Mouse (Mus musculus): ENCODE results near the gene Pigx.

The Pigx gene

GRCm38 (mm10) chr16:32099638-32100150 lies at the start of gene Pigx, which contains the start of gene Cep19:
Pigx (minus strand) TSS chr16:32099740.
Cep19 (plus strand) TSS chr16:32099800.
- DNase-seq: peak; percentile 88

- DNase-seq: no peak
Observed at GRCm38 (mm10) chr16:32147589-32148207, 48.2 kb upstream of the Pigx start.

- DNase-seq: no peak
Observed at GRCm38 (mm10) chr16:32144592-32144991, 45.1 kb upstream of the Pigx start.

DNA sequence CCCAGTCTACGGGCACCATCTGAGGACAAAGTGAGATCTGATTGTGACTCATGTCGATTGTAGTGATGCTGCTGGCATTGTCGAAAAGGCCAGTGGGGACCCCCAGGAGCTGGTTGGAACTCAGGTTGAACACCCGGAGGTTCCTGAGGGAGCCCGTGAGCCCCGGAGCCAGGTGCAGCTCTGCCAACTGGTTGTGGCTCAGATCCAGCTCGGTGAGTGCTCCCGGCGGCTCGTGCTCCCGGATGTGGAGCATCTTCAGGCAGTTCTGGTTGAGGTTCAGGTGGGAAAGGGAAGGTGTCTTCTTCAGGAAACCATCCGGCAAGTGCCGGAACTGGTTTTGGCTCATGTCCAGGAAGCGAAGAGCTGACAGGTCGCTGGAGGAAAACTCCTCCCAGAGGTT lies 44.2 kb upstream of the Pigx start:
- DNase-seq: peak; percentile 34

DNA sequence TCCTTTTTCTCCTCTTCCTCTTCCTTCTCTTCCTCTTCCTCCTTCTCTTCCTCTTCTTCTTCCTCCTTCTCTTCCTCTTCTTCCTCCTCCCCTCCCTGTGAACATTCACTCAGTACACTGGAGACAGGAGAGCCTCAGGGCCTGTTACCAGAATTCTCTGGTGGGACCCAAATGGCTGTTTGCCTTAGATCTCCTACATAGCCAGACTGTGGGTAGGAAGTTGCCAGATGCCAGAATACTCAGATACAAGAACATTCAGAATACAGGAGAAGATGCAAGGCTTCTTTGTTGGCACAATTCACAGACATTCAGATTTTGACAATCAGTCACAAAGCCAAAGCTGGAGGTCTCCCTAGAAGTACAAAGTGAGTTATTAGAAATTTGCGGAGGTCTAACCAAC lies 39.4 kb upstream of the Pigx start:
- no peak for DNase-seq

DNA sequence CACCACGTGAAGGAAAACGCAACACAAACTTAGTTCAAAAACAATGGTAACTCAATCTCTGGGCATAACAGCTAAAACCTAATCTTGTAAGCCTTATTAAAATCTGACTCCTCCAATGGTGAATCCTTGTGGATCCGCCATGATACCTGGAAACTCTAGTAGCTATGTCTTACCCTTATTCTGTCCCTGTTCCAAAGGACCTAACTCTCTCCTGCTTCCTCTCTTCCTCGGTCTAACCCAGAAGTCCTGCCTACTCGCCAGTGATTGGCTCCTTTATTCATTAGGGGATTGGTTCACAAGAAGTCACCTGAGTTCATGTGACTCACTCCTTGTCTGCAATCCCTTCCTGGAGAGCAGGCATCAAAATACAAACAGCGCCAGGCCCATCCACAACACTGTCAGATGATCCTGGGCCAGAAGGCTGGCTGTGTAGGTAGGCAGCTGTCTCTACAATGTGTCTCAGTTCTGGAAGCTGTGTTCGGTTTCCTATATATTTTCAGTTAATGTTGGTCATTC lies 36.4 kb upstream of the Pigx start:
- DNase-seq: no peak

DNA sequence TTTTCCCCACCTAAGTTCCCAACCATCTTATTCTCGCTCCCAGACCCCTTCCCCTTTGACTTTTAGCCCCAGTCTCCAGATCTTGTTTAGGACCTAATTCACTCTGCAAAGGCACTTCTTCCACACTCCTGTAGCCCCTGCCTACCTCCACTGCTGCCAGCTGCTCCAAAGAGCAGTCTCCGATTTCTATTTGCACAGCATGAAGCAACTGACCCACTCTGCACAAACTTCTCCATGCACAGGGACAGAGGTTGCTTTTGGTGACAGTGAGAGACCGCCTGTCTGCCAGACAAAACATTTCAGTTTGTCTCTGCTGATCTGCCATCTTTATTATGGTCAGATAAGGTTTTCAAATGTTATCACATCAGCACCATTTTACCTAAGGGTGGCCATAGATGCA lies 33.6 kb upstream of the Pigx start:
- no peak for DNase-seq

- no peak for DNase-seq
Observed at GRCm38 (mm10) chr16:32130190-32130826, 30.8 kb upstream of the Pigx start.

GRCm38 (mm10) chr16:32129449-32130189 lies 30.1 kb upstream of the Pigx start:
- no peak for DNase-seq

DNA sequence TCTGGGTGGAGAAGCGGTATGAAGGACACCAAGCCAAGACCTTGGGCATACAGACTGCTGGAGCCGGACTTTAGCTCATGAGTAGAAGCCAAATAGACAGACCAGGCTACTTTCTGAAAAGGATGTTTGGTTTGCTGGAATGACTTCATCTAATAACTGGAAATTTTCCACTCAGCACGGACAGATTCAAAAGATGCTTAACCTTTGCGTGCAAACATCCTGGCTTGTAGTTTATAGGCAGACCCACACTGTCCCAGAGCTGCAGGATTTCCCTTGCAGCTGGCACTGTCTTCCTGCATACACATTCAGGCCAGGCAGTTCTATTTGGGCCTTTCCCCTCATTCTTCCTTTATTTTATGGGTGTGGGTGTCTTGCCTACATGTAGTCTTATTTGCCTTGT lies 27.5 kb upstream of the Pigx start:
- no peak for DNase-seq

DNA sequence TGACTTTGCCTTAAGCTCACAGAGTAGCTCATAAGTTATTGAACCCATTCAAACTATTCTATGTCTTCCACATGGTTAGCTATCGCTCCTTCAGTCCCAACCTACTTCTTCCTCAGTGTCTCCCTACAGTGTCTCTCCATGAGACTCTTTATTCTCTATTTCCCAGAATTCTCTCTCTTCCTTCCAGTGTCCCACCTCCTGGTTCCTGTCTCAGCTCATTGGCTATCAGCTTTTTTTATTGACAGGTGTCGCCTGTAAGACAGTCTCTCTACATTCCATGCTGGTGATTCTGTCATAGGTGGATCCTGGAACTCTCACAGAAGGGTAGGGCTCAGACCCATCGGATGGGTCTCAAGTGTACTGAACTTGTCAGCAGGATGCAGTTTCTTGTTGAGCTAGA lies 25.8 kb upstream of the Pigx start:
- DNase-seq: no peak

DNA sequence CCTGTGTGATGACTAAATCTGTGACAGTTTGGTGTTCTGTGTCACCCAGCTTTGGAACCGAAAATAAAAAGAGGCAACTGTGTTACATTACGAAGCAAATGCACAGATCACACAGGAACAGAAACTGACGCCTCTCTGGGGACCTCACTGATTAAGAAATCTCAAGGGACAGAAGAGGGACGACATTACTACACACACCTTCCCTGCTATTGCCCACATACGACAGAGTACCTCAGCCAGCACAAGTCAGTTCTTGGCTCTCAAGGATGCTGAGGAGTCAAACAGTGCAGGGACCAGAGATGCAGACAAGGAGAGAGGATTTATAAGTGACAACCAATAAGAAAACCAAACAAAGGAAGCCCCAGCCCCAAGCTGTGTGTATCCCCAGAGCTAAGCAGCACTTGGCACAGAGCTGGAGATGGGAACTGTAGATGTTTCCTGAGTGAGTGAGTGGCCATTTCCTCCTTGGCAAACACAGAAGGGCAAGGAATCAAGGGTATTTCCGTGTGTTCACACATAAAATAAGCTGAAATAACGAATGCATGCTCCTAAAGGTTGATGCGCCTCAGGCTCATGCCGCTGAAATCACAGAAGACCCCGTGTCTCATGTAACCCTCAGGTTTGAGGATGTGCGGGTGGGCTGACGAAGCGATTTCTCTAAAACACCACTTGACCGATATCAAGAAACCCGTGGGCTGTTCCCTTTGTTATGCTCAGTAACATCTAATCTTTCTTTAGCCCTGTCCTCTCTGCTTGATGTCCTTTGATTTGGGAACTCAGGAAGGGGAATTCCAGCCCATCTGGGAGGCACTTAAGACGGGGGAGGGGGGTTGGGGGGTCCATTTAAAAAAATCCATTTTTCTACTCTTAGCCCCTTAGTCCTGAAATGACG lies 25.1 kb upstream of the Pigx start:
- DNase-seq: no peak

DNA sequence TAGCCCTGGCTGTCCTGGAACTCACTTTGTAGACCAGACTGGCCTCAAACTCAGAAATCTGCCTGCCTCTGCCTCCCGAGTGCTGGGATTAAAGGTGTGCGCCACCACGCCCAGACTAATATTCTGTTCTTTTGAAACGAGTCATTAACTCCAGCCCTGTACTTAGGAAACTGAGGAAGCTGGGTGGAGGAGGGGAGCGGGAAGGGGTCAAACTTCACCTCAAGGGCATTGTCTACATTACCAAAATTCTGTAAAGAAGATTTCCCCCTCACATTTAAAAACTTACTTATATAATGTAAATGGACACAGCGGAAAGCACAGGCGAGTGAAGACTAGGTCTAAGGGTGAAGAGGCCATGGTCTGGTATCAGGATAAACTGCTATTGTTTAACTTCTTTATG lies 24.5 kb upstream of the Pigx start:
- no peak for DNase-seq

GRCm38 (mm10) chr16:32120454-32120853 lies 20.9 kb upstream of the Pigx start:
- no peak for DNase-seq

GRCm38 (mm10) chr16:32116186-32116585 lies 16.6 kb upstream of the Pigx start:
- DNase-seq: no peak

- no peak for DNase-seq
Observed at GRCm38 (mm10) chr16:32115781-32116180, 16.2 kb upstream of the Pigx start.

DNA sequence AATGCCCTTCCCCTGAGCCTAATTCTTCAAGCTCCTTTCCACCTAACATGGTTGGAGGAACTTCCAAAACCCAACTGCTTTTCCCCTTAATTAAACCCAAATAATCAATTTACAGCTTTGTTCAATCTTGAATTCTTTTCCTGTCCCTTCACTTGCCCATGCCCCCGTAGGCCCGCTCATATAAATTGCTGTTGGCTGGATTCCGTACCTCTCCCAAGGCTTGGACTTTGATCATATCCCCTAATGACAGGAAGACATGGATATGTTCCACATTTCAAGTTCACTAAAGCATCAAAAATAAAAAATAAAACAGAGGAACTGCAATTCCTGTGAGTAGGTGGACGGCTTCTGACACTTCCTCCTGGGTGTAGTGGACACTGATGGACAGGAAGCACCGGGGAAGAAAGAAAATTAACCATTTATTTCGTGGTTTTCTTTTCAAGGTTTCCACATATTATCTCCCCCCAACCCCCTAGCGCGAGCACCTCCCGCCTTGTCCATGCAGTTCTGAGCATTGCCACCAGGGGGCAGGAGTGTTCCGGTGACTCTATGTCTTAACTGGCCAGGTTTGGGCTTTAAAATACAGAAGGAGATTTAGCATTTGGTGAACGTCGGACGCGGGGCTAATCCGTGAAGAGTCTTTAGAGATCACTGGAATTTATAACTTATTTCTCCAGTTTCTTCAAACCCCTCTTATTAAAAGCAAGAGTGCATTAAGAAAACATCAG lies 15.6 kb upstream of the Pigx start:
- DNase-seq: peak; percentile 86

- no peak for DNase-seq
Observed at GRCm38 (mm10) chr16:32114406-32114805, 14.9 kb upstream of the Pigx start.

GRCm38 (mm10) chr16:32113541-32114218 lies 14.1 kb upstream of the Pigx start:
- DNase-seq: no peak

DNA sequence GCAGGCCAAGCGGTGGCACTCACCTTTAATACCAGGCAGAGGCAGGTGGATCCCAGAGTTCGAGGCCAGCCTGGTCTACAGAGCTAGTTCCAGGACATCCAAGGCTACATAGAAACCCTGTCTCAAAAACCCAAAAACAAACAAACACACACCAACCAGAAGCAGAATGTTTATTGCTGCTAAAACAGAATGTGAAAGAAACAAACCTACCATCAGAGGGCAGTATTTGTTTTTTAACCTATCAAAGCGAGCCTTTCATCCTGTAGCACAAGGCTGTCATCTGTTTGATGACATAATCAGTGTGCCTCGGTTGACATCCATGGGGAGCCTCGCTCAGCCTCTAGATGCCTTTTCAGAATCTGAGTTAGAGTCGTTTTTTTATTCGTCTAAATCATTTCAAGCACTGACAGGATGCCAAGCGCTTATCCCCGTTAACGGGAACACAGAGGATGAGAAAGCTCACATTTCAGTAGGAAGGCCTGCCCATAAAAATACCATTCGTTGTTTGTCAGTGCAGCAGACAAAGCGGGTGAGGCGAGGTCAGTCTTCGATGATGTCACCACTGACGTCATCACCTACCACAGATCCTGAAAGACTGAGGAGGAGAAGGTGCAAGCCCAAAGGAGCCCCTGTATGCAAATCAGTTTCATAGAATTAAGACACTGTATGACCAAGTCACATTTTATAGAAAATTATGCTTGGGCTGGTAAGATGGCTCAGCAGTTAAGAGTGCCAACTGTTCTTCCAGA lies 11.6 kb upstream of the Pigx start:
- DNase-seq: no peak

DNA sequence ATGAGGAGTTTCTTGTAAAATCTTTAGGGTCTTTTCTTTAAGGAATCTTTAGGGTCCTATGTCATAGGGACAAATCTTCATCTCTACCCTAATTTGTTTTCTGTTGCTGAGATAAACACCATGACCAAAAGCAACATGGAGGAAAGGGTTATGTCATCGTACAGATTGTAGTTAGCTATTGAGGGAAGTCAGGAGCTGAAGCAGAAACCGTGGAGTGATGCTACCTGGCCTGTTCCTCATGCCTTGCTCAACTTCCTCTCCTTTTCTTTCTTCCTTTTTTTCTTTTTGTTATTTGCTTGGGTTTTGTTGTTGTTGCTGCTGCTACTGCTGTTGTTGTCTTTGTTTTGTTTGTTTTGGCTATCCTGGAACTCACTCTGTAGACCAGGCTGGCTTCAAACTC lies 9.0 kb upstream of the Pigx start:
- DNase-seq: no peak

All from cerebellum, adult 8-10 months (tissue).